Mouse (Mus musculus) heart, adult 2 months (tissue): Measurements from ENCODE around the gene Dcp1b.

Source experiments
- CTCF ChIP-seq: fragments of 200-600 bp; IDR thresholded peaks from 2 replicates; pipeline ENCODE4 v1.8.1; 2022; ENCODE audit warnings: antibody characterized with exemption, mild to moderate bottlenecking, moderate library complexity
- POLR2A ChIP-seq: fragments of 200-500 bp; IDR thresholded peaks from 2 replicates; pipeline ENCODE4 v1.6.1; 2011; ENCODE audit warnings: mild to moderate bottlenecking, low read depth, low read length, control low read depth; ENCODE audit not compliant: insufficient read depth

DNA sequence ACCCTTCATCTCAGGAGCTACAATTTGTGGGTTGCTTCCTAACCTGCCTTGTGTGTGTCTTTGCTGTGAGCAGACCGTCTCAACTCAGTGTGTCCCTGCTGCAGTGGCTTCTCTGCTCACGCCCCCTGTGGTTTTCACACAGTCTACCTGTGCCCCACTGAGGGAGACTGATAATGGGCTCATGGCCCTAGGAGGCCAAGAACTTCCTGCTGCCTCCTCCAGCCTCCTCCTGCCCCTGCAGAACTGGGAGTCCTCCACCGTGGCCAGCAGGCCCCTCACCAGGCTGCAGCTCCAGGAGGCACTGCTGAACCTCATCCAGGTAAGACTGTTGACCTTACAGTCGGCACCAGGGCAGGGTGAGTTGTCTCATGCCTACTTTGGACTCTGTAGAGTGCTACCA, 42.6 kb downstream of the Dcp1b start:
- TF ChIP-seq POLR2A (no peak), CTCF (no peak)
